Mouse (Mus musculus): ENCODE measurements around the gene Camsap2.

Camsap2 gene

DNA sequence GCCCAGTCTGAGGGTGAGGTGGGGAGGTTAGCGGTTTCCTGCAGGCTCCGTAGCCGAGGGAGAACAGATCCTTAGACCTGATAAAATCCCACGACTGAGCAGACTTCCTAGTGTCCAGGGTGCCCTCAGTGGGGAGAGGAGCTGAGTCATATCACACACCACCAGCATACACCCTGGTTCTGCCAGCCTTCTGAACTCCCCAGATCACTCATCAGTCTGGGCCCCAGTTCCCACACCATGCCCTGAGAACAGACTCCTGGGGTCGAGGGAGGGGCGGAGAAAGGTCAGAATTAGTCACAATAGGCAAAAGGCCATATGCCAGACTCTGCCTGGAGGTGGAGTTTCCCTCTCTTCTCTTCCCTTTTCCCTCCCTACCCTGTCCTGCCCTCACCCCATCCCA is 90.7 kb downstream of the Camsap2 start:
- no peak for DNase-seq

GRCm38 (mm10) chr1:136254503-136255065 is 91.3 kb downstream of the Camsap2 start:
- no peak for DNase-seq

- DNase-seq, result no peak
Observed at GRCm38 (mm10) chr1:136253472-136253871, 92.4 kb downstream of the Camsap2 start.

DNA sequence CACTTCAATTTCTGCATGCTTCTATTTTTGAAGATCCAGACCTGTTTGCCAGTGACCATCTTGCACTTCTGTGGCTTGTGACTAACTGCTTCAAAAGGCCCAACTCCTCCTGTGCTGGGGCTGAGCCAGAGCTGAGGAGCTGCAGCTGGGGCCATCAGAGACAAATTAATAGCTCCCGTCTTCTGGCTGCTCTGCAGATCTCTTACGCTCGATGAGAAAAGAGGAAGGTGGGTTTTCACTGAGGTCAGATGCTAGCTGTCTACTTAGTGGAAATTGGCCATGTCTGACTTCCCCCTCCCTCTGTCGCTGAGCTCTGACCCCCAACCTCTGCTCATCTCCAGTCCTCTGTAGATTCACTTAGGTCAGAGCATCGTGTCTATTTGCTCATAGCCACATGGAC is 96.2 kb downstream of the Camsap2 start:
- no peak for DNase-seq

DNA sequence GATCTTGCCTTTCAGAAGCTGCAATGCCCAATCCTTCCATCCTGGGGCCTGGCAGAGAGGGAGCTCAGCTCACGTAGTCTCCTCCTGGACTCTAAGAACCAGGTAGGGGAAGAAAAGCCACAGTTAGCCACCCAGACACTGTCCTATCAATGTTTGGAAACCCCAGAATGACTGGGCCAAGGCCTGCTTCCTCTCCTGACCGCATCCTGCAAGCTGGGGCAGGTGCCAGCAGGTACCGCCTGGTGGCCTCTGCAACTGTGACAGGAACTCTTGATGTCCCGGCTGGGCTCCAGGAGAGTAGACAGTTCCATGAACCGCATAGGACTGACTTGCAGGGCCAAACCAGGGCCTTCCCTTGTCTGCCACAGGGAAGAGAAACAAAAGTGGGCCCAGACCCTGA is 98.5 kb downstream of the Camsap2 start:
- no peak for DNase-seq

- DNase-seq, result no peak
Observed at GRCm38 (mm10) chr1:136244469-136244868, 101.4 kb downstream of the Camsap2 start.

- no peak for DNase-seq
Observed at GRCm38 (mm10) chr1:136241801-136242200, 104.1 kb downstream of the Camsap2 start.

DNA sequence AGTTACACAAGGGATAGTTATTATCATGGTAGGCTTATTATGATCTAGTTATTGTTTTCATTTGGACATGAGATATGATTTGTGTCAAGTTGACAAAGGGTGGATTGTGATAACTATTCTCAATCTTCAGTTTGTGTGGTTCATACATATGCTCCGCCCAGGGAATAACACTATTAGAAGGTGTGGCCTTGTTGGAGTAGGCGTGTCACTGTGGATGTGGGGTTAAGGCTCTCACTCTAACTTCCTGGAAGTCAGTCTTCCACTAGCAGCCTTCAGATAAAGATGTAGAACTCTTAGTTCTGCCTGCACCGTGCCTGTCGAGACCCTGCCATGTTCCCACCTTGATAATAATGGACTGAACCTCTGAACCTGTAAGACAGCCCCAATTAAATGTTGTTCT is 107.4 kb downstream of the Camsap2 start:
- DNase-seq, result no peak

- no peak for DNase-seq
Observed at GRCm38 (mm10) chr1:136234595-136235092, 111.3 kb downstream of the Camsap2 start.

DNA sequence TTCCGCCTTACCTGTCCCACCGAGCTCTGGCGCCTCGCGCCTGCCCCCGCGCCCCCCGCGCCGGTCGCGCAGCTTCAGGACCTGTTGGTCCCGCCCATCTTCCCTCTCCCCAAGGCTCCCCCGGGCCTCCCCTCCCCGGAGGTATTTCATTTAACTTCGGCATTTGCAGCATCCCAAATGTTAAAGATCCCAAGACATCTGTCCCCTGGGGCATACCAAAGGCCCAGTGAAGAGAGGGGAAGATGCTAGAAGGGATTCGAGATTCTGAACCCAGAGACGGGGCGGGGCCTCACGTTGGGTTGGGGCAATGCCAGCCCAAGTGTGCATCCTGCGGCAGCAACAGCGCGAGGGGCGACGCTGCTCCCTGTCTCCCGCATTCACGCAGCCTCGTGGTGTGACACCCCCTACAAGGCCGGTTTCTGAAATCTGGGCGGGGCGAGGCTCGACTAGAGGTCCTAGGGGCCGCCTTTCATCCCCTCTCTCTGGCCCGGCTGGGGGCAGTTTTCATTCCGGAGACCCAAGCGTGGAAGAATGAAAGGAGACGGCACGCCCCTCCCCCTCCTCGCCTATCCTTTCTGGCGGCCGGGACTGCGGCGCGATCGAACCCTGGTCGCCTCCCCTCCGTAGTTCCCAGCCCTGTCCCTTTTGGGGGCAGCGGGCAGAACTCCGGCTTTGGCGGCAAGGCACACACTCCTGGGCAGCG is 111.9 kb downstream of the Camsap2 start, which contains the start of gene Inava:
Gene Inava, minus strand, starts transcription at position 373 of the 703 bp plus-strand sequence.
- peak; percentile 57 for DNase-seq

- no peak for DNase-seq
Observed at GRCm38 (mm10) chr1:136232986-136233790, 112.7 kb downstream of the Camsap2 start.

- DNase-seq, result no peak
Observed at GRCm38 (mm10) chr1:136232285-136232926, 113.5 kb downstream of the Camsap2 start.

GRCm38 (mm10) chr1:136231596-136231995 is 114.3 kb downstream of the Camsap2 start:
- no peak for DNase-seq

- DNase-seq, result peak; percentile 74
Observed at GRCm38 (mm10) chr1:136230201-136230600, 115.7 kb downstream of the Camsap2 start.

- DNase-seq, result peak; percentile 70
Observed at GRCm38 (mm10) chr1:136229040-136229373, 116.9 kb downstream of the Camsap2 start.

DNA sequence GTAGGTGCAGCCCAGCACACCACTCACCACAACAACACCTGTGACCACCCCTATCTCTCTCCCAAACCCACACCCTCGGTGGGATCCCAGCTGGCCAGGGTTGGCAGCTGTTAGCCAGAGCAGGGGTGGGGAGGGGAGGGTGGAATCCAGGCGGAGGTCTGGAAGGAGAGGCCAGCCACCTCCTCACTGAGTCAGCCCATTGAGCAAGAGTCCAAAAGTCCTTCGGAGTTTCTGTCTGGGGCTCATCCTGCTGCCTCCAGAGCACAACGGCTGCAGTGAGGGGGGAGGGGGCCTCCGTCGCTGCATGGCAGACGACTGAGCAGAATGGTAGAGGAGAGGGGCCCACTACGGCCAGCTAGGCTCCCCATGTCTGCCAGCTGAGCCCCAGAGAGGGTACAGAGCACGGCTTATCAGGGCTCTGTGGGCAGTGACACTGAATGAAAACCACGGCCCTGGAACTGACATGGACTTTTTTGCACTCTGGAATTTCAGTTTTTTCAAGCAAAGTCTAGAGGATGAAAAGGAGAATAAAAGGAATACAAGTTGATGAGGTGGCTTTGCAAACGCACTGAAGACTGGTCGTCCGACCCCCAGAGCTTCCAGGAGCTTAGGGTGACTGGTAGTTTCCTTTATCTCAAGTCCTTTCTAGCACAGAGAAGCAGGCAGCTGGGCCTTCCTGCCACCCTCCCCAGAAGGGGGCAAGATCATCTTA is 117.4 kb downstream of the Camsap2 start:
- DNase-seq, result peak; percentile 84

DNA sequence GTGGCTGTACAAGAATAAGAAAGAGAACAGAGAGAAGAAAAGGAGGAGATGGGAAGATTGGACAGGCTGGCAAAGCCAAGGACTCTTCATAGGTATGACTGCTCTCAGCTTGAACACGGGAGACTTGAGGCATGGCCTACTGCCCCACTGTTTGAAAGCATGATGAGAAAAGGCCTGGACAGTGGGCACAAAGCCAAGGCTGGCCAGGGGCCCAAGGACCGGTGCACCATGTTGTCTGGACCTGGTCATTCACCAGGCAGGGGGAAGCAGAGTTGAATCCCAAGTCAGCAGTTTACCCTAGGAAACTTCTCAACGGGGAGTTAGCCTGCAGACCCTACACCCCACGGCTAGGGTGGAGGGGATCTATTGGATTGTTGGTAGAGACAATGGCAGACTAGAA is 118.0 kb downstream of the Camsap2 start:
- DNase-seq, result peak; percentile 90

- DNase-seq, result no peak
Observed at GRCm38 (mm10) chr1:136226626-136227025, 119.3 kb downstream of the Camsap2 start.

GRCm38 (mm10) chr1:136225846-136226245 is 120.1 kb downstream of the Camsap2 start:
- no peak for DNase-seq

- no peak for DNase-seq
Observed at GRCm38 (mm10) chr1:136223758-136224342, 122.1 kb downstream of the Camsap2 start.

- DNase-seq, result peak; percentile 27
Observed at GRCm38 (mm10) chr1:136222386-136222785, 123.5 kb downstream of the Camsap2 start.

Data from kidney, postnatal 14 days (tissue).